Mouse (Mus musculus): ENCODE results near the gene Pacsin2. TPM values are rescaled to one million over a fixed set of nuclear protein-coding genes. Genes with fewer than 3 reads are reported as not detected.
A peak's percentile ranks its signal among the peaks of the same experiment; 100 is the strongest.

Pacsin2 gene
- polyA plus RNA-seq, 1 experiment from 2014 or later, result 36.3 TPM

GRCm38 (mm10) chr15:83457541-83457940, 6.9 kb downstream of the Pacsin2 start:
- Histone ChIP-seq H3K9ac (ENCODE audit: low read length) (no peak overlapping the region), H3K4me3 (ENCODE audit: low read depth, low read length) (no peak overlapping the region), H3K36me3 (ENCODE audit: control insufficient read depth, insufficient read depth, low read length) (no peaks in the 10 kb centered on the region), H3K9me3 (ENCODE audit: control insufficient read depth, low read length) (no peaks in the 10 kb centered on the region), H3K4me2 (no peak overlapping the region), H3K27me3 (ENCODE audit: control insufficient read depth, insufficient read depth, low read length) (no peaks in the 10 kb centered on the region), H3K4me1 (ENCODE audit: control insufficient read depth, insufficient read depth, low read length) (no peaks in the 10 kb centered on the region), H3K27ac (ENCODE audit: low read depth, low read length) (no peak overlapping the region)
- 91% methylated on average over 1 of the region's 1 CpGs for WGBS
- ATAC-seq (ENCODE audit: low FRiP score) (no peak), DNase-seq (ENCODE audit: low spot score, missing footprints) (no peak)

- ATAC-seq (ENCODE audit: low FRiP score) (no peak), DNase-seq (ENCODE audit: low spot score, missing footprints) (no peak)
- H3K27ac ChIP-seq (ENCODE audit: low read depth, low read length), result no peak overlapping the region
- H3K4me2 ChIP-seq, result no peak overlapping the region
- no peaks in the 10 kb centered on the region for H3K36me3 ChIP-seq (ENCODE audit: control insufficient read depth, insufficient read depth, low read length)
- H3K9ac ChIP-seq (ENCODE audit: low read length), result no peak overlapping the region
- H3K27me3 ChIP-seq (ENCODE audit: control insufficient read depth, insufficient read depth, low read length), result no peaks in the 10 kb centered on the region
- WGBS, result 95% methylated on average over 5 of the region's 5 CpGs
- no peaks in the 10 kb centered on the region for H3K4me1 ChIP-seq (ENCODE audit: control insufficient read depth, insufficient read depth, low read length)
- H3K9me3 ChIP-seq (ENCODE audit: control insufficient read depth, low read length), result no peaks in the 10 kb centered on the region
- no peak overlapping the region for H3K4me3 ChIP-seq (ENCODE audit: low read depth, low read length)
These were observed 8.8 kb downstream of the Pacsin2 start for GRCm38 (mm10) chr15:83455637-83456036.

DNA sequence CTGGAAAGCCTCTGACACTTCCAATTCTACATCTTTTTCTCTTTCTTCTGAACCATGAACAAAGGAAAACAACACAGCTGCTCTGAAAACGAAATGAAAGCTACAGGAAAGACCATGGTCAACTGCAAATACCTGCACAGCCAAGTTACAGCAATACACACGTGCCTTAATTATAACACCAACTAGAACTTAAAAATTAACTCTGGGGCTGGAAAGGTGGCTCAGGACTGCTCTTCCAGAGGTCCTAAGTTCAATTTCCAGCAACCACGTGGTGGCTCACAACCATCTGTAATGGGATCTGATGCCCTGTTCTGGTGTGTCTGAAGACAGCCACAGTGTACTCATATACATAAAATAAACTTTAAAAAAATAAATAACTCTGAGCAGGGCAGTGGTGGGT, 9.4 kb downstream of the Pacsin2 start:
- 84% methylated on average over 3 of the region's 3 CpGs for WGBS
- Histone ChIP-seq H3K4me1 (ENCODE audit: control insufficient read depth, insufficient read depth, low read length) (no peaks in the 10 kb centered on the region), H3K9me3 (ENCODE audit: control insufficient read depth, low read length) (no peaks in the 10 kb centered on the region), H3K27me3 (ENCODE audit: control insufficient read depth, insufficient read depth, low read length) (no peaks in the 10 kb centered on the region), H3K9ac (ENCODE audit: low read length) (no peak overlapping the region), H3K4me2 (no peak overlapping the region), H3K36me3 (ENCODE audit: control insufficient read depth, insufficient read depth, low read length) (no peaks in the 10 kb centered on the region), H3K4me3 (ENCODE audit: low read depth, low read length) (no peak overlapping the region), H3K27ac (ENCODE audit: low read depth, low read length) (no peak overlapping the region)
- no peak for DNase-seq (ENCODE audit: low spot score, missing footprints)
- ATAC-seq (ENCODE audit: low FRiP score), result no peak

DNA sequence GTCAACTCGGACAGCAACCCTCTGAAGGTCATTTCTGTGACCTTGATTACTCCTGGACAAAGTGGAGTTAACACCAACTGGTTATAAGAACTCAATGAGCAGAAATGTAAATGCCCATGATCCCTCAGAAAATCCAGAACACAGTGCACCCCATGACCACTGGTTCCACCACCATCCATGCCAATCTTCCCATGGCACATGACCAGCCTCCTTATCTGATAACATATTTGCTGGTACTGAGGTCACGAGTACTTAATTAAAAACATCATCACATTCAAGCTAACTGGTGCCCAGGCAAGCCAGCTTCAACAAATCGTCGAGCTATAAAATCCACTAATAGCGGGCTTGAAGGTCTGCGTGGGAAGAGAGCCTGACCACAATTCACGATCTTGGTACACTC, 10.0 kb downstream of the Pacsin2 start:
- no peak overlapping the region for H3K9ac ChIP-seq (ENCODE audit: low read length)

DNA sequence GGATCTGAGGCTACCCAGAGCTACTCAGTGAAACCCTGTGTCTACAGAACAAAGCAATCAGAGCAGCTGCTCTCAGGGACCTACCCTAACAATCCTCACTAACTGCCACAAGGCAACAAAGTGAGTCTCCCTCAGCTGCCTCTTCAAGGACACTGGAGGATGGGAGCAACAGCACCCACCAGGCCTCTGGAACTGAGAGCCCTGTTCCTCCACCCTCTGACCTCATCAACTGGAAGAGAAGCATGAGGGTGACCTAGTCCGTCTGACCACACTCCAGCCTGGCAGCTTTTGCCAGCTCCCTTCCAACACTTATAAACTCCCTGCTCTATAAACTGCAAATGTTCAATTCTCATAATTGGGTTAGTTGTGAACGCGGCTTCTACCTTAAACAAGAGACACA, 10.5 kb downstream of the Pacsin2 start:
- no peaks in the 10 kb centered on the region for H3K27me3 ChIP-seq (ENCODE audit: control insufficient read depth, insufficient read depth, low read length)
- no peaks in the 10 kb centered on the region for H3K36me3 ChIP-seq (ENCODE audit: control insufficient read depth, insufficient read depth, low read length)
- ATAC-seq (ENCODE audit: low FRiP score) (no peak), DNase-seq (ENCODE audit: low spot score, missing footprints) (no peak)
- H3K9ac ChIP-seq (ENCODE audit: low read length), result no peak overlapping the region
- 85% methylated on average over 3 of the region's 3 CpGs for WGBS
- no peaks in the 10 kb centered on the region for H3K4me1 ChIP-seq (ENCODE audit: control insufficient read depth, insufficient read depth, low read length)
- H3K4me3 ChIP-seq (ENCODE audit: low read depth, low read length), result no peak overlapping the region
- H3K27ac ChIP-seq (ENCODE audit: low read depth, low read length), result no peak overlapping the region
- no peak overlapping the region for H3K4me2 ChIP-seq
- no peaks in the 10 kb centered on the region for H3K9me3 ChIP-seq (ENCODE audit: control insufficient read depth, low read length)

More for the DNA sequence above, 10.0 kb downstream of the Pacsin2 start:
- Histone ChIP-seq H3K4me3 (ENCODE audit: low read depth, low read length) (no peak overlapping the region), H3K36me3 (ENCODE audit: control insufficient read depth, insufficient read depth, low read length) (no peaks in the 10 kb centered on the region), H3K4me1 (ENCODE audit: control insufficient read depth, insufficient read depth, low read length) (no peaks in the 10 kb centered on the region), H3K27ac (ENCODE audit: low read depth, low read length) (no peak overlapping the region), H3K4me2 (no peak overlapping the region), H3K27me3 (ENCODE audit: control insufficient read depth, insufficient read depth, low read length) (no peaks in the 10 kb centered on the region), H3K9me3 (ENCODE audit: control insufficient read depth, low read length) (no peaks in the 10 kb centered on the region)
- DNase-seq (ENCODE audit: low spot score, missing footprints) (no peak), ATAC-seq (ENCODE audit: low FRiP score) (no peak)
- 90% methylated on average over 7 of the region's 7 CpGs for WGBS

GRCm38 (mm10) chr15:83452219-83452760, 12.1 kb downstream of the Pacsin2 start:
- Histone ChIP-seq H3K27ac (ENCODE audit: low read depth, low read length) (no peak overlapping the region), H3K36me3 (ENCODE audit: control insufficient read depth, insufficient read depth, low read length) (no peaks in the 10 kb centered on the region), H3K4me1 (ENCODE audit: control insufficient read depth, insufficient read depth, low read length) (no peaks in the 10 kb centered on the region), H3K4me2 (no peak overlapping the region), H3K9ac (ENCODE audit: low read length) (no peak overlapping the region), H3K27me3 (ENCODE audit: control insufficient read depth, insufficient read depth, low read length) (no peaks in the 10 kb centered on the region), H3K9me3 (ENCODE audit: control insufficient read depth, low read length) (no peaks in the 10 kb centered on the region), H3K4me3 (ENCODE audit: low read depth, low read length) (no peak overlapping the region)
- 86% methylated on average over 7 of the region's 7 CpGs for WGBS
- DNase-seq (ENCODE audit: low spot score, missing footprints) (peak; percentile 45), ATAC-seq (ENCODE audit: low FRiP score) (no peak)

- no peak for ATAC-seq (ENCODE audit: low FRiP score)
- H3K27ac ChIP-seq (ENCODE audit: low read depth, low read length), result no peak overlapping the region
- no peak overlapping the region for H3K9ac ChIP-seq (ENCODE audit: low read length)
- H3K4me2 ChIP-seq, result no peak overlapping the region
- no peaks in the 10 kb centered on the region for H3K9me3 ChIP-seq (ENCODE audit: control insufficient read depth, low read length)
- H3K27me3 ChIP-seq (ENCODE audit: control insufficient read depth, insufficient read depth, low read length), result no peaks in the 10 kb centered on the region
- DNase-seq (ENCODE audit: low spot score, missing footprints), result no peak
- WGBS, result 86% methylated on average over 7 of the region's 7 CpGs
- H3K36me3 ChIP-seq (ENCODE audit: control insufficient read depth, insufficient read depth, low read length), result no peaks in the 10 kb centered on the region
- no peak overlapping the region for H3K4me3 ChIP-seq (ENCODE audit: low read depth, low read length)
- no peaks in the 10 kb centered on the region for H3K4me1 ChIP-seq (ENCODE audit: control insufficient read depth, insufficient read depth, low read length)
These were observed 12.7 kb downstream of the Pacsin2 start for GRCm38 (mm10) chr15:83451621-83452210.

- H3K4me3 ChIP-seq (ENCODE audit: low read depth, low read length), result no peak overlapping the region
- no peaks in the 10 kb centered on the region for H3K9me3 ChIP-seq (ENCODE audit: control insufficient read depth, low read length)
- no peak for ATAC-seq (ENCODE audit: low FRiP score)
- no peak for DNase-seq (ENCODE audit: low spot score, missing footprints)
- 81% methylated on average over 2 of the region's 2 CpGs for WGBS
- H3K27me3 ChIP-seq (ENCODE audit: control insufficient read depth, insufficient read depth, low read length), result no peaks in the 10 kb centered on the region
- no peak overlapping the region for H3K9ac ChIP-seq (ENCODE audit: low read length)
- no peaks in the 10 kb centered on the region for H3K36me3 ChIP-seq (ENCODE audit: control insufficient read depth, insufficient read depth, low read length)
- H3K4me2 ChIP-seq, result no peak overlapping the region
- H3K27ac ChIP-seq (ENCODE audit: low read depth, low read length), result no peak overlapping the region
- no peaks in the 10 kb centered on the region for H3K4me1 ChIP-seq (ENCODE audit: control insufficient read depth, insufficient read depth, low read length)
These were observed 14.4 kb downstream of the Pacsin2 start for GRCm38 (mm10) chr15:83450007-83450406.

- DNase-seq (ENCODE audit: low spot score, missing footprints) (no peak), ATAC-seq (ENCODE audit: low FRiP score) (no peak)
- Histone ChIP-seq H3K9ac (ENCODE audit: low read length) (no peak overlapping the region), H3K36me3 (ENCODE audit: control insufficient read depth, insufficient read depth, low read length) (no peaks in the 10 kb centered on the region), H3K27ac (ENCODE audit: low read depth, low read length) (no peak overlapping the region), H3K4me2 (no peak overlapping the region), H3K27me3 (ENCODE audit: control insufficient read depth, insufficient read depth, low read length) (no peaks in the 10 kb centered on the region), H3K4me1 (ENCODE audit: control insufficient read depth, insufficient read depth, low read length) (no peaks in the 10 kb centered on the region), H3K9me3 (ENCODE audit: control insufficient read depth, low read length) (no peaks in the 10 kb centered on the region), H3K4me3 (ENCODE audit: low read depth, low read length) (no peak overlapping the region)
- WGBS, result 84% methylated on average over 5 of the region's 5 CpGs
These were observed 15.8 kb downstream of the Pacsin2 start for GRCm38 (mm10) chr15:83448646-83449045.

Data from midbrain, embryonic 11.5 days (tissue).